Mouse (Mus musculus): ENCODE results near the gene Mpg. TPM values are rescaled to one million over a fixed set of nuclear protein-coding genes. Genes with fewer than 3 reads are reported as not detected.
"Not testable (repeated sequence)": the region's sequence is repeated elsewhere in the genome, so short reads cannot be mapped to it uniquely, and the experiment has no call there.

The Mpg gene
- total RNA-seq, 2 experiments from 2014 or later = 4.5 to 5.0 TPM

- DNase-seq = peak in 1 of 2 experiments; percentile 11
- intact Hi-C loops (cut with DNase I) = no loop called here
Measured at GRCm38 (mm10) chr11:32200075-32200601, 26.2 kb upstream of the Mpg start, which contains the start of gene Il9r. TSS of gene Il9r (minus strand) at chr11:32200279.

GRCm38 (mm10) chr11:32200992-32201391 is 25.3 kb upstream of the Mpg start:
- intact Hi-C loops (cut with DNase I); DNase-seq: not testable (repeated sequence)

- intact Hi-C loops (cut with DNase I) = no loop called here
- no peak for DNase-seq
Measured at GRCm38 (mm10) chr11:32201922-32202685, 24.2 kb upstream of the Mpg start.

DNA sequence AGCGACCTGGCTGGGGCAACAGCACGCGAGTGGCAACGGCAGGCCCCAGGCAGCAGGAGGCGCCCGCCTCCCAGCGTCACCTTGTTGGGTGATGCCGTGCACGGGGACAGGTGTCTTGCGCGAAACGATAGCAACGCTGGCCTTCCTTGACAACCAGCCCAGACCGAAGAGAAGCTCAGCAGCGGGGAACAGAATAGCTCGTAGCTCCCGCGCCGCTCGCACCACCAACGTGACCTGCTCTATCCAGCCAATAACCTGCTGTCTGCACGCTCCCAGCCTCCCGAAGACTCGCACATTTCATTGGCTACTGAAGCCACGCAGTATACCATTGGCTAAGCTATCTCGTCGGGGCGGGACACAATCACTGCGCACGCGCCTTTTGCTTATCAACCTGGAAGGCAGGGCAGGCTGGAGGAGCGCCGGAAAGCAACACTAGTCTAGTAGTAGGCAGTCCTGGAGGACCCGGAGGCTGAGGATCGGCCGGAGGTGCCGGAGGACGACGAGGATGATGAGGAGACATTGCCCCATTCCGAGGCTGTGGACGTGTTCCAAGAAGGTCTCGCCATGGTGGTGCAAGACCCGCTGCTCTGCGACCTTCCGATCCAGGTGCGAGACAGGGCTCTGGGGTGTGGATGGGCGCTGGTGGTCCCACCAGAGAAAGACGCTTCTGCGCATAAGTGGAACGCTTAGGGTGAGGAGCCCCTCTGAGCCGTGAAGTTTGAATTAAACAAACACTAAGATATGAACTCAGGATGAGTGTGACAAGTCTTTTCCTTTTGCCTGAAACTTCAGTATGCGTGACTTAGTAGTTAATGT is 21.0 kb upstream of the Mpg start, which contains the start of gene Snrnp25:
TSS of gene Snrnp25 (plus strand) at position 358 of the 816 bp plus-strand sequence.
- intact Hi-C loops (cut with DNase I) = no loop called here
- DNase-seq = peak; percentile 92 to 94

- DNase-seq = no peak
- intact Hi-C loops (cut with DNase I) = no loop called here
Measured at GRCm38 (mm10) chr11:32210623-32211022, 15.7 kb upstream of the Mpg start.

DNA sequence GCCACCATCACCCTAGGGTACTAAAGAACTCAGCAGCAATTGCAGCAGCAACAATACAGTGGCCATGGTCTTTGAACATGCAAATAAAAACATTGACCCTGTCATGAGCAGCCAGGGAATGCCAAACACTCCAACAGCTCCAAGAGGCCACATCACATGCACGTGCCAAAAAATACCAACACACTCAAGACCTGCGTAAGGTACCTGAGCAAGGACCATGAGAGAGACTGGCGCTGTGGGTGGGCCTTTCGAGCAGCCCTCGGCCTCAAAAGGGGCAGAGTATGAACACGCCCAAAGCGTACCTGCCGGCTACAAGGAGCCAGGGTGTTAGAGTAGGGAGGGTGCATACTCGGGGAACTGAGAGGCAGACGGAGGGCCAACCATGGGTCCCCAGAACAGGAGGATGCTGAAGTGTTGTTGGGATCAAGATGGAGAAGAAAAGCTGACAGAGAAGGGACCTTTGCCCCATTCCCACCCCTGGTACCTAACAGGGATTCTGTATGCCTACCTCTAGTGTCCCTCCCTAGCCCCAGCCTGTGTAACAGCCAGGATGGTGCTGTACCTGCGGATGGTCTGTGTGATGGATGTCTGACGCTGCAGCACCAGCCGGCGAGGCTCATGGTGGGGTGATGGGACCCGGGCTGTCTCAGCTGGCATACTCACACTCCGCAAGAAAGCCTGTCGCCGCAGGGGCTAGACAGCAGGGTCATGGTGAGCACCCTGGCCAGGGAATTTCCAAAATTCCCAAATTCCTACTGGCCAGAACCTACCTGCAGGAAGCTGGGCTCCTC is 10.7 kb upstream of the Mpg start:
- peak in 1 of 2 experiments; percentile 2 for DNase-seq
- intact Hi-C loops (cut with DNase I) = loop anchor here (1.0 kb wide), 1 partner anchor 23 kb away; no protein-coding TSS in a partner anchor

DNA sequence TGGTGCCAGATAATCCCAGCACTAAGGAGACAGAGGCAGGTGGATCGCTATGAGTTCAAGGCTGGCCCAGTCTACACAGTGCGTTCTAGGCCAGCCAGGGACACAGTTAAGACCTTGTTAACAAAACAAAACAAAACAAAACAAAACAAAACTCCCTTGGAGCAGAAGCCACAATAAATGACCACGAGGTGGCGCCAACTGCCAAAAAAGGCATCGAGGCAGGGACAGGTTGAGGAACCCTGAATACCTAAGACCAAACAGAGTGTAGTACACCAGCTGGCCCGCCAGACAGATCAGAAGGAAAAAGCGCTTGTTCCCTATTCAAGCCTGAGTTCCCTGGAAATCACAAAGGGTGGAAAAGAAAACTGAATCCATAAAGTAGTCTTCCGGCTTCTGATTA is 9.5 kb upstream of the Mpg start:
- intact Hi-C loops (cut with DNase I) = no loop called here
- DNase-seq = peak in 1 of 2 experiments; percentile 55

DNA sequence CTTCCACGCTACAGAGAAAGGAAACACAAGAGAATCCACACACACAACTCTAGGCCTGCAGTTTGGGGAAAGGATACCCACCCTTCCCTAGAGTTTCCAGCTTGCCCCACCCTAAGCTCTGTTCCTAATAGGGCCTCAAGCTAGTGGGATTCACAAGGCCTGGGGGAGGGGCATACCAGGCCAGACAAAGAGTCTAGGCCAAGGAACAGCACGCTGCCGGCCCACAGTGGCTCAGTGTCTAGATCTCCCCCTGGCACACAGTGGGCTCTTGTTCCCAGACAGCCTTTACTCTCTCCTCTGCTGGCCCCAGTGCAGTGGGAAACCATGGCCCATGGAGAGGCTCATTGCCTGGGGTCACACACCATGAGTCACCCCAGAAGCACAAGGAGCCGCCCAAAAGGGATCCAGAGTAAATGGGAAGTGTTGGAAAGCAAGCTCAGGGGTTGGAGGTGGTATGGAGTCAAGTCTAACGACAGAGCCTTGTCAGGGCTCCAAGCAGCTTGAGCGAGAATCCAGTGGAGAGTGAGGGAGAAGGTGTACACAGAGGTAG is 7.7 kb upstream of the Mpg start:
- peak in 1 of 2 experiments; percentile 17 for DNase-seq
- intact Hi-C loops (cut with DNase I) = no loop called here

- intact Hi-C loops (cut with DNase I) = no loop called here
Measured at GRCm38 (mm10) chr11:32219287-32219686, 7.0 kb upstream of the Mpg start.

DNA sequence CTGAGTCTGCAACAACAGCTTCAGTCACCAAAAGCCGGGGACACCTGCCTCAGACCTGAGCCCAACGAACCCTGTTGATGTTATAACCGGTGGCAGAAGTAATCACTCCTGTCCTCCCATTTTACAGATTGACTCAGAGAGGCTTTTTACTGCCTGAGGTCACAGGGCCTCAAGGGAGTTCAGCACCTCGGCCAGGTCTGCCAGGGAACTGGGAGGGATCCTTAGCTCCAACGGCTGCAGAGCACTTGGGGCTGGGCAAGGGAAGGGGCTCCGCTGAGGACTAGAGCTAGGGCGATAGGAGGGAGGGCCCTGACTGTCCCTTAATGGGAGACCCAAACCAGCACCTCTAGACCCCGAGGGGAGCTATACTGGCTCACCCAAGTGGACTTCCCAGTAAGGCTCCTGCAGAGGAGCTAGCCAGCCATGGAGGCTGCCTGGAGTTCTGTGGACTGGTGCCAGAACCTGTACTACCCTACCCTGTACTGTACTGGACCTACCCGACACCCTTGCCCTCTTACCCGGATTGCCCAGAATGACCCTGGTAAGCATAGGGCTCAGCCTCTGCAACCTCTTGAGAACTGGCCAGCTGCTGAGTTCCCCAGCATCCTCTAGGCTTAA is 5.6 kb upstream of the Mpg start:
- no peak for DNase-seq
- intact Hi-C loops (cut with DNase I) = no loop called here

More at GRCm38 (mm10) chr11:32219287-32219686, 7.0 kb upstream of the Mpg start:
- DNase-seq = no peak

- intact Hi-C loops (cut with DNase I) = no loop called here
- DNase-seq = peak; percentile 51 to 60
Measured at GRCm38 (mm10) chr11:32221225-32221950, 4.9 kb upstream of the Mpg start.

DNA sequence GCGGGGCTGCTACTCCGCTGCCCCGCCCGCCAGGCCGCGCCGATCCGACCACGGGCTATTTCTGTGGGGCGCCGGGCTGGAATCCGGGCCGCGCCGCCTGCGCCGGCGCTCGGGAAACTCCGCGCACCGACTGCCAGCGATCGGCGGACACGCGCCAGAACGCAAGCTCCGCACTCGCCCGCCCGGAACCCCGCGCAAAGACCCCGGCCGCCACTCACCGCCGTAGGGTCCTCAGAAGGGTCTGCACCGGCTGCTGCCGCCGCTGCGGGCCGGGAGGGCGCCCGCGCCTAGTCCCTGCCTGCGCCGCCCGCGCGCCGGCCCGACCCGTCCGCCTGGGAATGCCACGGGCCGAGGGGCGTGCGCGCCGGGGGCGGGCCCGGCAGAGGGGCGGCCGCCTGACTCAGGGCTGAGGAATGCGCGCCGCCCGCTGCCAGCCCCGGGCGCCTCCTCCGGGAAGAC is 4.3 kb upstream of the Mpg start, which contains the start of gene Rhbdf1:
TSS of gene Rhbdf1 (minus strand) at position 350 of the 459 bp plus-strand sequence.
- intact Hi-C loops (cut with DNase I) = no loop called here
- DNase-seq = peak; percentile 48 to 60

- DNase-seq = peak in 1 of 2 experiments; percentile 5
- intact Hi-C loops (cut with DNase I) = no loop called here
Measured at GRCm38 (mm10) chr11:32222570-32223194, 3.6 kb upstream of the Mpg start.

DNA sequence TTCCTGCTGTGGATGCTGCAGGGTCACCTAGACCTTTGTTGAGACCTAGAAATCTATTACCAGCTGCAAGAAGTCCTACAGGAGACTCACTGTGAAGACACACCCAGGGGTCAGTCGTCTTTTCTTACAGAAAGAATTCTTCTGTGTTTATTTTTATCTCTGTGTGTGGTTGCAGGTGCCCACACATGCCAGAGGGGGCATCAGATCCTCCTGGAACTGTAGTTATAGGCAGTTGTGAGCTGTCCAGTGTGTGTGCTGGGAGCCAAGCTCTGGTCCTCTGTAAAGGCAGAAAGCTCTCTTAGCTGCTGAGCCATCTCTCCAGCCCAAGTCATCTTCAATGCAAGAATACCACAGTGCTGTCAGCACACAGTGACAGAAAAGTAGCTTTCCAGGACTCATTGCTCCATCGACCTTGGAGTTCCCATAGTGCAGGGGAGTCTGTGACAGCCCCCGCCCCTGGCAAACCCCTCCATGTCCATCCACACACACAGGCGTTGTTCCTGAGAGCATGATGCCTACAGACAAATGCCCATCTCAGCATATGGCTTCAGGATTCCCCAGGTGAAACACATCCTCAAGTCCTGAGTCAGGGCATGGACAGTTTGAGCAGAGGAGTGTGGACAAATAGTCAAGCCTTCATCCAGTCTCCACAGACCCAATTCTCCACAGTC is 2.9 kb upstream of the Mpg start:
- intact Hi-C loops (cut with DNase I) = no loop called here

GRCm38 (mm10) chr11:32224468-32225139 is 1.7 kb upstream of the Mpg start:
- DNase-seq = peak; percentile 82 to 90
- intact Hi-C loops (cut with DNase I) = no loop called here

More for the DNA sequence above, 2.9 kb upstream of the Mpg start:
- peak in 1 of 2 experiments; percentile 3 for DNase-seq

- DNase-seq = peak in 1 of 2 experiments; percentile 37
- intact Hi-C loops (cut with DNase I) = no loop called here
Measured at GRCm38 (mm10) chr11:32225222-32226104, 842 bp upstream of the Mpg start.

Measured in gastrocnemius, postnatal 36 days (tissue).